Mouse (Mus musculus) MEL (cell line): ENCODE results near the gene Dmrt2. TPM values are rescaled to one million over a fixed set of nuclear protein-coding genes. Genes with fewer than 3 reads are reported as not detected.

Source experiments
- DNase-seq: peaks from one replicate; pipeline ENCODE4 v3.0.0; 2011; ENCODE audit warnings: low read depth, low spot score
- H3K27ac ChIP-seq: 2 replicates; pipeline ENCODE4 v1.5.1; 2012; ENCODE audit warnings: low read depth, mild to moderate bottlenecking, control low read depth, low read length, moderate library complexity; ENCODE audit not compliant: control insufficient read depth
- H3K27me3 ChIP-seq, 2 experiments: fragments of 150-350 bp in 1 of 2; sonication (generic) in 1 of 2; 2 replicates each; pipeline ENCODE4 v1.6.1; 2012; ENCODE audit warnings: low read length in 2 of 2, mild to moderate bottlenecking in 2 of 2, improper control_type of control experiment in 1 of 2, moderate library complexity in 1 of 2; ENCODE audit not compliant: insufficient read depth in 2 of 2, control insufficient read depth in 1 of 2
- H3K36me3 ChIP-seq, 2 experiments: 2 replicates each; pipeline ENCODE4 v1.6.1; 2012 to 2014; ENCODE audit warnings: low read length in 2 of 2, improper control_type of control experiment in 1 of 2, inconsistent platforms in 1 of 2, mild to moderate bottlenecking in 1 of 2; ENCODE audit not compliant: insufficient read depth in 2 of 2, control insufficient read depth in 1 of 2
- H3K4me1 ChIP-seq, 2 experiments: fragments of 150-350 bp in 1 of 2; sonication (generic) in 1 of 2; 2 replicates each; pipeline ENCODE4 v1.6.1; 2012; ENCODE audit warnings: low read length in 2 of 2, improper control_type of control experiment in 1 of 2, mild to moderate bottlenecking in 1 of 2; ENCODE audit not compliant: insufficient read depth in 2 of 2, control insufficient read depth in 1 of 2
- H3K4me3 ChIP-seq, 2 experiments: fragments of 150-350 bp in 1 of 2; sonication (generic) in 1 of 2; 2 replicates each; pipeline ENCODE4 v1.5.1; 2012; ENCODE audit warnings: low read depth in 2 of 2, low read length in 2 of 2, mild to moderate bottlenecking in 2 of 2, moderate library complexity in 2 of 2, control low read depth in 1 of 2, improper control_type of control experiment in 1 of 2; ENCODE audit not compliant: control insufficient read depth in 1 of 2, insufficient read depth in 1 of 2
- H3K79me2 ChIP-seq: 2 replicates; pipeline ENCODE4 v1.6.1; 2012; ENCODE audit warnings: mild to moderate bottlenecking, low read length, moderate library complexity; ENCODE audit not compliant: control insufficient read depth, poor library complexity, insufficient read depth
- H3K9ac ChIP-seq: 2 replicates; pipeline ENCODE4 v1.6.1; 2012; ENCODE audit warnings: low read depth, mild to moderate bottlenecking, control low read depth, low read length, moderate library complexity; ENCODE audit not compliant: control insufficient read depth, poor library complexity, severe bottlenecking
- H3K9me3 ChIP-seq: fragments of 150-350 bp; sonication (generic); replicated peaks from 2 replicates; pipeline ENCODE4 v1.6.1; 2012; ENCODE audit warnings: mild to moderate bottlenecking, low read length, improper control_type of control experiment, moderate library complexity; ENCODE audit not compliant: insufficient read depth
- CHD2 ChIP-seq: IDR thresholded peaks from 2 replicates; pipeline ENCODE4 v1.6.1; 2011; ENCODE audit warnings: low read length, improper control_type of control experiment
- CTCF ChIP-seq, 3 experiments: IDR thresholded peaks in 2 of 3; conservative IDR thresholded peaks in 1 of 3; 2 replicates each; pipeline ENCODE4 v1.5.1; 2011 to 2012; ENCODE audit warnings: low read length in 3 of 3, low read depth in 2 of 3, mild to moderate bottlenecking in 2 of 3, improper control_type of control experiment in 1 of 3, inconsistent platforms in 1 of 3, mixed read lengths in 1 of 3, moderate library complexity in 1 of 3; ENCODE audit not compliant: control insufficient read depth in 1 of 3, insufficient read depth in 1 of 3, poor library complexity in 1 of 3, severe bottlenecking in 1 of 3
- E2F4 ChIP-seq: IDR thresholded peaks from 2 replicates; pipeline ENCODE4 v1.6.1; 2011; ENCODE audit warnings: low read depth, low read length, improper control_type of control experiment, borderline replicate concordance
- ETS1 ChIP-seq: IDR thresholded peaks from 2 replicates; pipeline ENCODE4 v1.6.1; 2012; ENCODE audit warnings: low read depth, mild to moderate bottlenecking, inconsistent platforms, low read length, improper control_type of control experiment, moderate library complexity
- GABPA ChIP-seq: IDR thresholded peaks from 2 replicates; pipeline ENCODE4 v1.6.1; 2012; ENCODE audit warnings: low read depth, mild to moderate bottlenecking, inconsistent platforms, low read length, improper control_type of control experiment, moderate library complexity
- GATA1 ChIP-seq: IDR thresholded peaks from 2 replicates; pipeline ENCODE4 v1.6.1; 2011; ENCODE audit warnings: low read depth, low read length, improper control_type of control experiment
- HCFC1 ChIP-seq: IDR thresholded peaks from 2 replicates; pipeline ENCODE4 v1.6.1; 2012; ENCODE audit warnings: low read depth, mild to moderate bottlenecking, inconsistent platforms, low read length, improper control_type of control experiment, moderate library complexity
- MAFK ChIP-seq: IDR thresholded peaks from 2 replicates; pipeline ENCODE4 v1.6.1; 2011; ENCODE audit warnings: low read depth, mild to moderate bottlenecking, low read length, improper control_type of control experiment, borderline replicate concordance
- MAX ChIP-seq: IDR thresholded peaks from 2 replicates; pipeline ENCODE4 v1.6.1; 2011; ENCODE audit warnings: low read length, improper control_type of control experiment
- MAZ ChIP-seq: IDR thresholded peaks from 2 replicates; pipeline ENCODE4 v1.6.1; 2012; ENCODE audit warnings: low read depth, mild to moderate bottlenecking, inconsistent platforms, low read length, improper control_type of control experiment
- MXI1 ChIP-seq: IDR thresholded peaks from 2 replicates; pipeline ENCODE4 v1.6.1; 2011; ENCODE audit warnings: mild to moderate bottlenecking, low read depth, low read length, improper control_type of control experiment
- MYB ChIP-seq: IDR thresholded peaks from 2 replicates; pipeline ENCODE4 v1.6.1; 2011; ENCODE audit warnings: mild to moderate bottlenecking, low read depth, low read length, improper control_type of control experiment
- NELFE ChIP-seq: IDR thresholded peaks from 2 replicates; pipeline ENCODE4 v1.6.1; 2011; ENCODE audit warnings: low read depth, low read length, improper control_type of control experiment
- POLR2A ChIP-seq, 2 experiments: IDR thresholded peaks; 2 replicates each; pipeline ENCODE4 v1.6.1; 2011 to 2012; ENCODE audit warnings: low read length in 2 of 2, mild to moderate bottlenecking in 2 of 2, control low read depth in 1 of 2, improper control_type of control experiment in 1 of 2, low read depth in 1 of 2, moderate library complexity in 1 of 2; ENCODE audit not compliant: control insufficient read depth in 1 of 2, insufficient read depth in 1 of 2, poor library complexity in 1 of 2
- POLR2AphosphoS2 ChIP-seq: IDR thresholded peaks from 2 replicates; pipeline ENCODE4 v1.6.1; 2011; ENCODE audit warnings: low read length, improper control_type of control experiment
- POLR2AphosphoS5 ChIP-seq: IDR thresholded peaks from 2 replicates; pipeline ENCODE4 v1.6.1; 2012; ENCODE audit warnings: low read depth, borderline replicate concordance, mild to moderate bottlenecking, inconsistent platforms, low read length, moderate library complexity, mixed read lengths
- RCOR1 ChIP-seq: IDR thresholded peaks from 2 replicates; pipeline ENCODE4 v1.6.1; 2012; ENCODE audit warnings: low read depth, mild to moderate bottlenecking, inconsistent platforms, low read length, improper control_type of control experiment
- TAL1 ChIP-seq: IDR thresholded peaks from 2 replicates; pipeline ENCODE4 v1.6.1; 2012; ENCODE audit warnings: mild to moderate bottlenecking, inconsistent platforms, low read length, moderate library complexity, mixed read lengths
- TBP ChIP-seq: IDR thresholded peaks from 2 replicates; pipeline ENCODE4 v1.8.0; 2011; ENCODE audit warnings: low read depth, low read length, improper control_type of control experiment
- TCF12 ChIP-seq: IDR thresholded peaks from 2 replicates; pipeline ENCODE4 v1.6.1; 2014; ENCODE audit warnings: low read depth, mild to moderate bottlenecking, inconsistent platforms, low read length, improper control_type of control experiment, moderate library complexity
- UBTF ChIP-seq: IDR thresholded peaks from 2 replicates; pipeline ENCODE4 v1.6.1; 2012; ENCODE audit warnings: low read depth, mild to moderate bottlenecking, inconsistent platforms, low read length, improper control_type of control experiment, moderate library complexity, borderline replicate concordance; ENCODE audit not compliant: insufficient read depth
- USF1 ChIP-seq: IDR thresholded peaks from 2 replicates; pipeline ENCODE4 v1.6.1; 2014; ENCODE audit warnings: low read depth, mild to moderate bottlenecking, inconsistent platforms, low read length, improper control_type of control experiment, moderate library complexity
- USF2 ChIP-seq, 2 experiments: IDR thresholded peaks; 2 replicates each; pipeline ENCODE4 v1.6.1; 2011 to 2012; ENCODE audit warnings: improper control_type of control experiment in 2 of 2, low read length in 2 of 2, borderline replicate concordance in 1 of 2, inconsistent platforms in 1 of 2, low read depth in 1 of 2, mild to moderate bottlenecking in 1 of 2; ENCODE audit not compliant: insufficient read depth in 1 of 2
- ZMIZ1 ChIP-seq: IDR thresholded peaks from 2 replicates; pipeline ENCODE4 v1.6.1; 2012; ENCODE audit warnings: low read depth, mild to moderate bottlenecking, inconsistent platforms, low read length, improper control_type of control experiment, moderate library complexity
- ZNF384 ChIP-seq: IDR thresholded peaks from 2 replicates; pipeline ENCODE4 v1.6.1; 2012; ENCODE audit warnings: low read depth, mild to moderate bottlenecking, inconsistent platforms, low read length, improper control_type of control experiment
- polyA plus RNA-seq, 2 experiments: library from polyadenylated mRNA; stranded (reverse) in 1 of 2; unstranded in 1 of 2; fragments of >175 nt in 1 of 2; fragments of >200 nt in 1 of 2; gene quantifications; 2 replicates each; pipeline versions ENCODE4 v1.2.1 to v1.2.4; 2012; ENCODE audit warnings: low replicate concordance in 2 of 2, low read depth in 1 of 2; ENCODE audit not compliant: insufficient read length in 2 of 2, insufficient read depth in 1 of 2, missing spikeins in 1 of 2
- total RNA-seq: library from RNA; depleted of rRNA; stranded (reverse); fragments of 300-350 nt; gene quantifications from 2 replicates; pipeline ENCODE4 v1.2.3, GENCODE M21; 2012

The Dmrt2 gene
- total and polyA plus RNA-seq, 3 experiments, result not detected

- TF ChIP-seq MAX, result no peak
- no peak for TF ChIP-seq ZNF384
- no peak for TF ChIP-seq POLR2AphosphoS5
- TF ChIP-seq UBTF, result no peak
- no peak for TF ChIP-seq ETS1
- TF ChIP-seq ZMIZ1, result no peak
- TF ChIP-seq MYB, result no peak
- TF ChIP-seq TBP, result no peak
- no peak for TF ChIP-seq USF2 (IDR thresholded peaks at IDR 0.05; ENCODE audit: borderline replicate concordance in 1 of 2, insufficient read depth in 1 of 2, low read depth in 1 of 2, low read length in 2 of 2)
- TF ChIP-seq GATA1, result no peak
- TF ChIP-seq GABPA, result no peak
- TF ChIP-seq USF1, result no peak
- no peak for TF ChIP-seq POLR2A (IDR thresholded peaks at IDR 0.05; ENCODE audit: control insufficient read depth in 1 of 2, insufficient read depth in 1 of 2, low read depth in 1 of 2, low read length in 2 of 2, poor library complexity in 1 of 2)
- TF ChIP-seq MAZ, result no peak
- DNase-seq, result no peak
- H3K9ac ChIP-seq, result no peak overlapping the region
- H3K4me3 ChIP-seq, result no peak overlapping the region
- no peaks in the 10 kb centered on the region for H3K9me3 ChIP-seq
- no peak overlapping the region for H3K27ac ChIP-seq
- no peaks in the 10 kb centered on the region for H3K36me3 ChIP-seq
- H3K27me3 ChIP-seq, result no peaks in the 10 kb centered on the region
- no peaks in the 10 kb centered on the region for H3K79me2 ChIP-seq
- H3K4me1 ChIP-seq, result no peaks in the 10 kb centered on the region
Measured at GRCm38 (mm10) chr19:25648701-25649100, 23.5 kb upstream of the Dmrt2 start.

- no peaks in the 10 kb centered on the region for H3K9me3 ChIP-seq
- H3K79me2 ChIP-seq, result no peaks in the 10 kb centered on the region
- H3K4me1 ChIP-seq, result no peaks in the 10 kb centered on the region
- no peak for TF ChIP-seq NELFE
- TF ChIP-seq RCOR1, result no peak
- no peak for TF ChIP-seq MXI1
- no peak for TF ChIP-seq TCF12
- no peak for TF ChIP-seq MAZ
- no peak for TF ChIP-seq POLR2AphosphoS5
- no peak for TF ChIP-seq E2F4
- no peak for TF ChIP-seq GABPA
- TF ChIP-seq CTCF (IDR thresholded peaks at IDR 0.05 in 2 of 3, conservative IDR thresholded peaks at IDR 0.05 in 1 of 3; ENCODE audit: control insufficient read depth in 1 of 3, insufficient read depth in 1 of 3, low read depth in 2 of 3, low read length in 3 of 3, poor library complexity in 1 of 3, severe bottlenecking in 1 of 3), result no peak
- no peak for TF ChIP-seq CHD2
- no peak for TF ChIP-seq TAL1
- TF ChIP-seq HCFC1, result no peak
- no peak for TF ChIP-seq POLR2AphosphoS2
- TF ChIP-seq MAFK, result no peak
- no peak overlapping the region for H3K27ac ChIP-seq
- H3K27me3 ChIP-seq, result no peaks in the 10 kb centered on the region
- DNase-seq, result no peak
- H3K4me3 ChIP-seq, result no peak overlapping the region
- no peaks in the 10 kb centered on the region for H3K36me3 ChIP-seq
- no peak overlapping the region for H3K9ac ChIP-seq
Measured at GRCm38 (mm10) chr19:25650474-25650873, 21.7 kb upstream of the Dmrt2 start.
